Mouse (Mus musculus): Measurements from ENCODE around the gene Cdk18. TPM values are rescaled to one million over a fixed set of nuclear protein-coding genes. Genes with fewer than 3 reads are reported as not detected.
A peak's percentile ranks its signal among the peaks of the same experiment; 100 is the strongest.

Gene Cdk18
- polyA plus RNA-seq, 1 experiment from 2014 or later, result 10.3 TPM

GRCm38 (mm10) chr1:132067261-132068255, 71.9 kb downstream of the Cdk18 start, which contains the start of gene Mfsd4a:
Mfsd4a (minus strand) TSS chr1:132068062.
- Histone ChIP-seq H3K27me3 (ENCODE audit: insufficient read depth, low read length) (peaks cover 5% of the 10 kb centered on the region), H3K36me3 (ENCODE audit: insufficient read depth, low read length) (no peaks in the 10 kb centered on the region), H3K4me3 (replicated peaks; ENCODE audit: low read depth, low read length) (peak within 1 kb of the TSS; percentile 41), H3K4me2 (ENCODE audit: low read length) (peak within 1 kb of the TSS; percentile 93), H3K27ac (no peak within 1 kb of the TSS), H3K9me3 (replicated peaks; ENCODE audit: low read length) (no peaks in the 10 kb centered on the region), H3K4me1 (replicated peaks; ENCODE audit: insufficient read depth, low read length) (no peaks in the 10 kb centered on the region), H3K9ac (ENCODE audit: low read depth, low read length) (peak within 1 kb of the TSS; percentile 47)
- 2% methylated on average over 68 of the region's 80 CpGs for WGBS
- ATAC-seq (replicated peaks; ENCODE audit: low FRiP score, low read depth) (peak; percentile 84), DNase-seq (ENCODE audit: low spot score) (peak; percentile 65)
- peak; percentile 38; the same call in 1 of the 2 replicates for TF ChIP-seq CTCF (IDR thresholded peaks at IDR 0.05; ENCODE audit: low read depth)

GRCm38 (mm10) chr1:132065475-132066172, 73.9 kb downstream of the Cdk18 start:
- Histone ChIP-seq H3K9ac (ENCODE audit: low read depth, low read length) (no peak overlapping the region), H3K4me2 (ENCODE audit: low read length) (no peak overlapping the region), H3K4me1 (replicated peaks; ENCODE audit: insufficient read depth, low read length) (peaks cover 9% of the 10 kb centered on the region; the same call in 1 of the 2 replicates), H3K36me3 (ENCODE audit: insufficient read depth, low read length) (no peaks in the 10 kb centered on the region), H3K9me3 (replicated peaks; ENCODE audit: low read length) (no peaks in the 10 kb centered on the region), H3K27me3 (ENCODE audit: insufficient read depth, low read length) (peaks cover 5% of the 10 kb centered on the region), H3K27ac (no peak overlapping the region), H3K4me3 (replicated peaks; ENCODE audit: low read depth, low read length) (no peak overlapping the region)
- TF ChIP-seq CTCF (IDR thresholded peaks at IDR 0.05; ENCODE audit: low read depth), result no peak
- no peak for DNase-seq (ENCODE audit: low spot score)
- no peak for ATAC-seq (replicated peaks; ENCODE audit: low FRiP score, low read depth)
- WGBS, result 82% methylated on average over 8 of the region's 8 CpGs

GRCm38 (mm10) chr1:132065001-132065400, 74.5 kb downstream of the Cdk18 start:
- Histone ChIP-seq H3K4me1 (replicated peaks; ENCODE audit: insufficient read depth, low read length) (peaks cover 9% of the 10 kb centered on the region; the same call in 1 of the 2 replicates), H3K27ac (no peak overlapping the region), H3K9ac (ENCODE audit: low read depth, low read length) (no peak overlapping the region), H3K4me3 (replicated peaks; ENCODE audit: low read depth, low read length) (no peak overlapping the region), H3K27me3 (ENCODE audit: insufficient read depth, low read length) (peaks cover 5% of the 10 kb centered on the region), H3K36me3 (ENCODE audit: insufficient read depth, low read length) (no peaks in the 10 kb centered on the region), H3K9me3 (replicated peaks; ENCODE audit: low read length) (no peaks in the 10 kb centered on the region), H3K4me2 (ENCODE audit: low read length) (no peak overlapping the region)
- no peak for TF ChIP-seq CTCF (IDR thresholded peaks at IDR 0.05; ENCODE audit: low read depth)
- no peak for ATAC-seq (replicated peaks; ENCODE audit: low FRiP score, low read depth)
- 65% methylated on average over 1 of the region's 1 CpGs for WGBS
- DNase-seq (ENCODE audit: low spot score), result no peak

GRCm38 (mm10) chr1:132063096-132063495, 76.4 kb downstream of the Cdk18 start:
- 48% methylated on average over 4 of the region's 4 CpGs for WGBS
- Histone ChIP-seq H3K9me3 (replicated peaks; ENCODE audit: low read length) (no peaks in the 10 kb centered on the region), H3K9ac (ENCODE audit: low read depth, low read length) (no peak overlapping the region), H3K36me3 (ENCODE audit: insufficient read depth, low read length) (no peaks in the 10 kb centered on the region), H3K4me2 (ENCODE audit: low read length) (no peak overlapping the region), H3K4me3 (replicated peaks; ENCODE audit: low read depth, low read length) (no peak overlapping the region), H3K27me3 (ENCODE audit: insufficient read depth, low read length) (no peaks in the 10 kb centered on the region; the same call in 1 of the 2 replicates), H3K4me1 (replicated peaks; ENCODE audit: insufficient read depth, low read length) (peaks cover 9% of the 10 kb centered on the region; the same call in 1 of the 2 replicates), H3K27ac (peak overlapping the region; percentile 75; the same call in 1 of the 2 replicates)
- TF ChIP-seq CTCF (IDR thresholded peaks at IDR 0.05; ENCODE audit: low read depth), result no peak
- ATAC-seq (replicated peaks; ENCODE audit: low FRiP score, low read depth), result no peak
- no peak for DNase-seq (ENCODE audit: low spot score)

Other genes with a start within 250 kb of the Cdk18 start
- gene Nucks1, start 229.2 kb downstream of the Cdk18 start, polyA plus RNA-seq (2015; fragmentation: Nextera tagmentation; extraction: Ambion mirVana), result 55.2 and 59.9 TPM in 2 replicates
- 9.1 and 10.1 TPM in 2 replicates for gene Slc45a3, start 176.7 kb downstream of the Cdk18 start, polyA plus RNA-seq (2015; fragmentation: Nextera tagmentation; extraction: Ambion mirVana)
- 21.4 and 22.0 TPM in 2 replicates for gene Elk4, start 132.1 kb downstream of the Cdk18 start, polyA plus RNA-seq (2015; fragmentation: Nextera tagmentation; extraction: Ambion mirVana)
- 25.1 and 27.3 TPM in 2 replicates for gene Mfsd4a, start 71.6 kb downstream of the Cdk18 start, polyA plus RNA-seq (2015; fragmentation: Nextera tagmentation; extraction: Ambion mirVana)
- gene Lemd1, start 51.7 kb upstream of the Cdk18 start, polyA plus RNA-seq (2015; fragmentation: Nextera tagmentation; extraction: Ambion mirVana), result 0.37 and 0.80 TPM in 2 replicates
- gene AC124108.1, start 51.8 kb upstream of the Cdk18 start, polyA plus RNA-seq (2015; fragmentation: Nextera tagmentation; extraction: Ambion mirVana), result 0.07 and 0.13 TPM in 2 replicates
- gene Gm10188, start 90.1 kb upstream of the Cdk18 start, polyA plus RNA-seq (2015; fragmentation: Nextera tagmentation; extraction: Ambion mirVana), result not detected in 2 replicates
- 4.1 and 5.0 TPM in 2 replicates for gene Klhdc8a, start 158.9 kb upstream of the Cdk18 start, polyA plus RNA-seq (2015; fragmentation: Nextera tagmentation; extraction: Ambion mirVana)
- 8.7 and 9.6 TPM in 2 replicates for gene Nuak2, start 176.4 kb upstream of the Cdk18 start, polyA plus RNA-seq (2015; fragmentation: Nextera tagmentation; extraction: Ambion mirVana)